Mouse (Mus musculus) forebrain, embryonic 15.5 days (tissue): Measurements from ENCODE around the gene Ackr2. TPM values are rescaled to one million over a fixed set of nuclear protein-coding genes. Genes with fewer than 3 reads are reported as not detected.

Experiments used
- ATAC-seq: fragments of 200-750 bp; cut with Nextera tagmentation; replicated peaks from 2 replicates; pipeline ENCODE4 v1.8.0; 2017; ENCODE audit warnings: mild to moderate bottlenecking, moderate TSS enrichment, moderate library complexity
- H3K27ac ChIP-seq: fragments of 300-500 bp; sonication (generic); replicated peaks from 2 replicates; pipeline ENCODE4 v1.5.1; 2015; ENCODE audit warnings: mild to moderate bottlenecking, inconsistent platforms
- H3K27me3 ChIP-seq: fragments of 300-500 bp; sonication (generic); 2 replicates; pipeline ENCODE4 v1.6.1; 2015; ENCODE audit warnings: inconsistent platforms
- H3K36me3 ChIP-seq: fragments of 300-500 bp; sonication (generic); 2 replicates; pipeline ENCODE4 v1.6.1; 2015; ENCODE audit warnings: mild to moderate bottlenecking, inconsistent platforms
- H3K4me1 ChIP-seq: fragments of 300-500 bp; sonication (generic); 2 replicates; pipeline ENCODE4 v1.6.1; 2015; ENCODE audit warnings: inconsistent platforms
- H3K4me2 ChIP-seq: fragments of 300-500 bp; sonication (generic); replicated peaks from 2 replicates; pipeline ENCODE4 v1.6.1; 2015; ENCODE audit warnings: mild to moderate bottlenecking, inconsistent platforms
- H3K4me3 ChIP-seq: fragments of 300-500 bp; sonication (generic); 2 replicates; pipeline ENCODE4 v1.5.1; 2015; ENCODE audit warnings: mild to moderate bottlenecking, inconsistent platforms
- H3K9ac ChIP-seq: fragments of 300-500 bp; sonication (generic); replicated peaks from 2 replicates; pipeline ENCODE4 v1.6.1; 2015; ENCODE audit warnings: mild to moderate bottlenecking, inconsistent platforms
- H3K9me3 ChIP-seq: fragments of 300-500 bp; sonication (generic); 2 replicates; pipeline ENCODE4 v1.6.1; 2016; ENCODE audit warnings: inconsistent platforms
- WGBS: fragments of 180-500 bp; shearing (Covaris S2); methylation state at CpG from one replicate; pipeline ENCODE4 v1.1.7; 2015; ENCODE audit warnings: mixed read lengths; 5-methylcytosine and 5-hydroxymethylcytosine counted together
- polyA plus RNA-seq: library from polyadenylated mRNA; unstranded; fragments of >200 nt; fragmentation: Nextera tagmentation; extraction: Ambion mirVana; gene quantifications from 2 replicates; pipeline ENCODE4 v1.2.1, GENCODE M21; 2015

The Ackr2 gene
- polyA plus RNA-seq, 1 experiment from 2014 or later = 1.9 TPM

GRCm38 (mm10) chr9:121926634-121927405, 28.7 kb downstream of the Ackr2 start:
- no peaks in the 10 kb centered on the region for H3K4me1 ChIP-seq
- no peak for ATAC-seq
- no peak overlapping the region for H3K4me3 ChIP-seq
- no peaks in the 10 kb centered on the region for H3K9me3 ChIP-seq
- H3K4me2 ChIP-seq = no peak overlapping the region
- H3K27me3 ChIP-seq = no peaks in the 10 kb centered on the region
- H3K9ac ChIP-seq = no peak overlapping the region
- H3K27ac ChIP-seq = no peak overlapping the region
- 68% methylated on average over 11 of the region's 11 CpGs for whole genome bisulfite sequencing
- H3K36me3 ChIP-seq = no peaks in the 10 kb centered on the region

GRCm38 (mm10) chr9:121927721-121928120, 29.6 kb downstream of the Ackr2 start:
- ATAC-seq = no peak
- Histone ChIP-seq H3K9me3 (no peaks in the 10 kb centered on the region), H3K27ac (no peak overlapping the region), H3K4me2 (no peak overlapping the region), H3K4me1 (no peaks in the 10 kb centered on the region), H3K4me3 (no peak overlapping the region), H3K9ac (no peak overlapping the region), H3K36me3 (no peaks in the 10 kb centered on the region), H3K27me3 (no peaks in the 10 kb centered on the region)
- 86% methylated on average over 7 of the region's 7 CpGs for WGBS

DNA sequence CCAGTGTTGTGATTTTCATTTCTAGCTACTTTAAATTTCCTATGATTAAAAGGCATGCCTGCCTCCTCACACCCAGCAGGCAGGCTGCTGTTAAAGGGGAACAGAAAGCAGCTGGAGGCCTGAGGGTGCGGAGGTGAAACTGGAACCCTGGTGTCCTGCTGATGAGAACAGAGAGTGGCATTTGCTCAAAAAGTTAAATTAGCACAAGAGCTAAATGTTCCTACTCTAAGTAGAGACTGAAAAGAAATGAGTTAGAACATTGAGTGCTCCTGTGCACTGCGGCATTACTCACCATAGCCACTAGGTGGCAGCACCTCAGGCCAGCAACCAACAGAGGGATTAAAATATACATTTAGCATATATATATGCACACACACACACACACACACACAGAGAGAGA, 30.3 kb downstream of the Ackr2 start:
- 14% methylated on average over 2 of the region's 2 CpGs for WGBS
- Histone ChIP-seq H3K27me3 (no peaks in the 10 kb centered on the region), H3K4me2 (no peak overlapping the region), H3K9ac (no peak overlapping the region), H3K4me3 (no peak overlapping the region), H3K4me1 (no peaks in the 10 kb centered on the region), H3K9me3 (no peaks in the 10 kb centered on the region), H3K36me3 (no peaks in the 10 kb centered on the region), H3K27ac (no peak overlapping the region)
- ATAC-seq = 0 out of 2 replicates have a peak, but pooled peaks have one; percentile 16

DNA sequence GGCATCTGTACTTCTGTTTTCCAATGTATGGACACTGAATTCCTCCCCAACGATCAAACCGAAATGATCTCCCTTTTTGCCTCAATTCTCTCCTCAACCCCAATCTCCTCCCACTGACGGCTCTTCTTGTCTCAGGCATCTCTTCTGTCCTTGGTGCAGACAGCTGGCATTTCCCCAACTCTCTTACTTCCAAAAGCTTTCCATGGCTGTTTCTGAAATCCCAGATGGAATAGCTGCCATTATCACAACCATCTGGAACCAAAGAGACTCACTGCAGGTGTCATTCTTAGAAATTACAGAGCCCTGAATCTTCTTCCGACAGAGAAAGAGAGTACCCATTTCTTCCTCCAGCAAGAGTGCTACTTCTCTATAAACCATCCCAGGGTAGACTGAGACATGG, 36.7 kb downstream of the Ackr2 start:
- no peaks in the 10 kb centered on the region for H3K4me1 ChIP-seq
- no peak for ATAC-seq
- 78% methylated on average over 4 of the region's 4 CpGs for WGBS
- H3K27ac ChIP-seq = no peak overlapping the region
- no peak overlapping the region for H3K4me3 ChIP-seq
- H3K36me3 ChIP-seq = no peaks in the 10 kb centered on the region
- no peaks in the 10 kb centered on the region for H3K9me3 ChIP-seq
- H3K27me3 ChIP-seq = no peaks in the 10 kb centered on the region
- H3K9ac ChIP-seq = no peak overlapping the region
- H3K4me2 ChIP-seq = no peak overlapping the region

GRCm38 (mm10) chr9:121936952-121937351, 38.8 kb downstream of the Ackr2 start:
- Histone ChIP-seq H3K27ac (peak overlapping the region; percentile 67), H3K4me1 (no peaks in the 10 kb centered on the region), H3K4me3 (peak overlapping the region; percentile 50), H3K36me3 (no peaks in the 10 kb centered on the region), H3K27me3 (no peaks in the 10 kb centered on the region), H3K9me3 (no peaks in the 10 kb centered on the region), H3K9ac (no peak overlapping the region; the same call in 1 of the 2 replicates), H3K4me2 (peak overlapping the region; percentile 48; the same call in 1 of the 2 replicates)
- 73% methylated on average over 1 of the region's 1 CpGs for WGBS
- peak; percentile 75 for ATAC-seq

GRCm38 (mm10) chr9:121937451-121937864, 39.3 kb downstream of the Ackr2 start:
- Histone ChIP-seq H3K36me3 (no peaks in the 10 kb centered on the region), H3K27me3 (no peaks in the 10 kb centered on the region), H3K4me3 (peak overlapping the region; percentile 50), H3K4me1 (no peaks in the 10 kb centered on the region), H3K9ac (peak overlapping the region; percentile 11; the same call in 1 of the 2 replicates), H3K9me3 (no peaks in the 10 kb centered on the region), H3K27ac (peak overlapping the region; percentile 67), H3K4me2 (peak overlapping the region; percentile 48)
- peak; percentile 77 for ATAC-seq
- WGBS = 58% methylated on average over 6 of the region's 6 CpGs

- Histone ChIP-seq H3K27me3 (no peaks in the 10 kb centered on the region), H3K27ac (peak overlapping the region; percentile 67), H3K4me1 (no peaks in the 10 kb centered on the region), H3K9ac (peak overlapping the region; percentile 54), H3K4me3 (peak overlapping the region; percentile 50), H3K36me3 (no peaks in the 10 kb centered on the region), H3K4me2 (peak overlapping the region; percentile 48), H3K9me3 (no peaks in the 10 kb centered on the region)
- WGBS = 60% methylated on average over 21 of the region's 21 CpGs
- ATAC-seq = peak; percentile 78
Measured at GRCm38 (mm10) chr9:121937944-121938355, 39.8 kb downstream of the Ackr2 start.

DNA sequence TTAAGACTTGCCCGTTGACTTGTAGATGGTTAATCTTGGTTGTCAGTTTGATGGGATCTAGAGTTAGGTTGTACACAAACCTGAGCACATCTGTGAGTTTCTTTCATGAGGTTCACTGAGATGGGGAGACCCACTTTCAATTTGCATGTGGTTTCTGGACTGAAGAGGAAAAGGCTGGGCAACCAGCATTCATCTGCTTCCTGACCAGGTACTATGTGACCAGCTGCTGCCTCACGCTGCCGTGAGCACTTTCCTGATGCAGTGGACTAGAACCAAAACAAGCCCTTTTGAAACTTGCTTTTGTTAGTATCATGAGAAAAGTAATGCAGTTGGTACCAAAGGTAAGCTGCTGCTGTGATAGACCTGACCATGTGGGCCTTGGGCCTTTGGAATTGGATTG, 44.9 kb downstream of the Ackr2 start:
- Histone ChIP-seq H3K9ac (no peak overlapping the region), H3K27ac (no peak overlapping the region), H3K27me3 (no peaks in the 10 kb centered on the region), H3K4me3 (no peak overlapping the region), H3K36me3 (no peaks in the 10 kb centered on the region), H3K9me3 (no peaks in the 10 kb centered on the region), H3K4me2 (no peak overlapping the region), H3K4me1 (no peaks in the 10 kb centered on the region)
- ATAC-seq = no peak
- 85% methylated on average over 3 of the region's 3 CpGs for WGBS

DNA sequence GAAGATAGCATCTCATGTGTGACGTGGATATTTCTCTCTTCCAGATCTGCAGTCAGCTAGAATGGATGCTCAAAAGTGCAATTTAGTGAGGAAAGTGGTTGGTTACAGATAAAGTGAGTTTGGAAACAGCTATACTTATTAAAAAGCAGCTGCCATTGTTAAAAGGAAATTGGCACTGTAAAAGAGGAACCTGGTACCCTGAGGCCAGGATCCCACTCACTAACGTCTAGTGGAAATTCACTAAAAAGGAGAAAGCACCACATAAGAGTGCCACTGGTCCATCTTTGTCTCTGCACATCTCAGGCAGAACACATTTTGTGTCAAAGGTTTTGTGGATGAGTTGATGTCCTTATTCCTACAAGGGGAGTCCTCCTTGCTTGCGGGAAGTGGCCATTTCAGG, 45.5 kb downstream of the Ackr2 start:
- Histone ChIP-seq H3K27me3 (no peaks in the 10 kb centered on the region), H3K9ac (no peak overlapping the region), H3K9me3 (no peaks in the 10 kb centered on the region), H3K4me3 (no peak overlapping the region), H3K36me3 (no peaks in the 10 kb centered on the region), H3K4me2 (no peak overlapping the region), H3K27ac (no peak overlapping the region), H3K4me1 (no peaks in the 10 kb centered on the region)
- no peak for ATAC-seq
- 84% methylated on average over 3 of the region's 3 CpGs for WGBS

- H3K27ac ChIP-seq = no peak overlapping the region
- no peak overlapping the region for H3K4me3 ChIP-seq
- no peak for ATAC-seq
- H3K36me3 ChIP-seq = no peaks in the 10 kb centered on the region
- H3K9me3 ChIP-seq = no peaks in the 10 kb centered on the region
- WGBS = 8% methylated on average over 4 of the region's 4 CpGs
- no peak overlapping the region for H3K4me2 ChIP-seq
- H3K27me3 ChIP-seq = no peaks in the 10 kb centered on the region
- no peak overlapping the region for H3K9ac ChIP-seq
- H3K4me1 ChIP-seq = peaks cover 15% of the 10 kb centered on the region
Measured at GRCm38 (mm10) chr9:121947784-121948183, 49.6 kb downstream of the Ackr2 start.

DNA sequence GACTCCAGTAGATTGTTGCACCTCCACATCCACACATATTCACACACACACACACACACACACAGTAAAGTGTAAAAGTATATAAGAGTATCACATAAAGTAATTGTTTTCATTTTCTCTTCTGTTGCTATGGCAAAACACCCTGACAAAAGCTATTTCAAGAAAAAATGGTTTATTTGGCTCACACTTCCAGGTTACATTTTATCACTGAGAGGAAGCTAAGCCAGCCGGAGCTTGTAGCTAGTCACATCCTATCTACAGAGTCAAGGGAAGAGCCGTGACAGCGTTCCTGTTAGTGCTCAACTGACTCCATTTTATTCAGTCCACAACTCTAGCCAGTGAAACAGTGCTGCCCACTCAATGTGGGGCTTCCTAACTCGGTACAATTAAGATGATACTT, 50.3 kb downstream of the Ackr2 start:
- no peak overlapping the region for H3K27ac ChIP-seq

GRCm38 (mm10) chr9:121950418-121951113, 52.4 kb downstream of the Ackr2 start, which contains the start of gene Fam198a:
Gene Fam198a (plus strand): TSS chr9:121950988.
- Histone ChIP-seq H3K4me1 (peaks cover 15% of the 10 kb centered on the region), H3K9me3 (no peaks in the 10 kb centered on the region), H3K36me3 (no peaks in the 10 kb centered on the region), H3K27me3 (no peaks in the 10 kb centered on the region), H3K9ac (0 out of 2 replicates have a peak within 1 kb of the TSS, but pooled peaks have one; percentile 5), H3K4me2 (peak within 1 kb of the TSS; percentile 38), H3K4me3 (peak within 1 kb of the TSS; percentile 20), H3K27ac (peak within 1 kb of the TSS; percentile 63)
- ATAC-seq = peak; percentile 93
- WGBS = 2% methylated on average over 14 of the region's 14 CpGs

More for the DNA sequence above, 50.3 kb downstream of the Ackr2 start:
- Histone ChIP-seq H3K27me3 (no peaks in the 10 kb centered on the region), H3K9ac (no peak overlapping the region), H3K36me3 (no peaks in the 10 kb centered on the region), H3K4me2 (no peak overlapping the region), H3K9me3 (no peaks in the 10 kb centered on the region), H3K4me3 (no peak overlapping the region), H3K4me1 (peaks cover 15% of the 10 kb centered on the region)
- no peak for ATAC-seq
- WGBS = 83% methylated on average over 4 of the region's 4 CpGs
